19 mouse cellular contexts compared by ENCODE assay signal in genomic region chr3:69060672-69061071, GRCm38 (mm10).
"Had no signal": no experiment of that assay in that cellular context is flagged by ENCODE, and none has a peak within 500 bp of the region (broad histone marks: within the 10 kb centered on the region; RNA-seq: fewer than 3 reads in every experiment).

No protein-coding gene starts in this region.

- H3K36me3 ChIP-seq: midbrain, embryonic 13.5 days; neural tube, embryonic 12.5 days; neural tube, embryonic 15.5 days; stomach, embryonic 15.5 days had no signal

- DNase-seq: kidney, adult 2 months; kidney, postnatal 25 days; layer of hippocampus, adult 9-11 months; lung, embryonic 14.5 days; retina, postnatal 1 day; right cerebral cortex, postnatal 25 days; spleen, adult 18-20 months; thymus, postnatal 36 days had no signal

- H3K9me3 ChIP-seq: liver, embryonic 15.5 days; midbrain, embryonic 13.5 days; neural tube, embryonic 12.5 days; neural tube, embryonic 15.5 days; stomach, embryonic 15.5 days had no signal

- ATAC-seq: inflammation-experienced regulatory T-cells, adult 6 months; intestine, embryonic 16.5 days; lung, postnatal 0 days; midbrain, embryonic 13.5 days had no signal

- H3K4me3 ChIP-seq: layer of hippocampus, adult 2 months; liver, embryonic 15.5 days; midbrain, embryonic 13.5 days; neural tube, embryonic 12.5 days; neural tube, embryonic 15.5 days; stomach, embryonic 15.5 days had no signal

- H3K4me1 ChIP-seq: midbrain, embryonic 13.5 days; neural tube, embryonic 12.5 days; neural tube, embryonic 15.5 days; stomach, embryonic 15.5 days had no signal

- H3K27ac ChIP-seq: kidney, postnatal 0 days; layer of hippocampus, adult 2 months; macrophage; midbrain, embryonic 13.5 days; neural tube, embryonic 12.5 days; neural tube, embryonic 15.5 days; stomach, embryonic 15.5 days had no signal

- H3K9ac ChIP-seq: liver, embryonic 15.5 days; lung, embryonic 14.5 days; midbrain, embryonic 13.5 days; neural tube, embryonic 12.5 days; neural tube, embryonic 15.5 days; stomach, embryonic 15.5 days had no signal

- H3K27me3 ChIP-seq: liver, embryonic 15.5 days; midbrain, embryonic 13.5 days; neural tube, embryonic 12.5 days; neural tube, embryonic 15.5 days; stomach, embryonic 15.5 days had no signal

- H3K4me2 ChIP-seq: liver, embryonic 15.5 days; lung, embryonic 14.5 days; midbrain, embryonic 13.5 days; neural tube, embryonic 12.5 days; neural tube, embryonic 15.5 days; stomach, embryonic 15.5 days had no signal
